ENCODE assay signal across 9 mouse cellular contexts in genomic region chr8:94704669-94704984, GRCm38 (mm10). TPM values are rescaled to one million over a fixed set of nuclear protein-coding genes. Genes with fewer than 3 reads are reported as not detected.
DNase-seq lines count a peak whose midpoint lies in the region; ATAC-seq and TF ChIP-seq lines count a peak whose summit lies in the region.
"Had no signal": no experiment of that assay in that cellular context is flagged by ENCODE, and none has a peak within 500 bp of the region (broad histone marks: within the 10 kb centered on the region; RNA-seq: fewer than 3 reads in every experiment).

No protein-coding gene starts in this region.

- peak overlapping the region; percentile 59 for H3K9ac ChIP-seq in embryonic facial prominence, embryonic 11.5 days (replicated peaks; ENCODE audit: low read length)
- H3K9ac ChIP-seq in intestine, embryonic 14.5 days (ENCODE audit: low read length) = peak overlapping the region; percentile 38; the same call in 1 of the 2 replicates
- H3K9ac ChIP-seq in neural tube, embryonic 12.5 days = peak overlapping the region; percentile 54

- no peak for ATAC-seq in embryonic facial prominence, embryonic 11.5 days (replicated peaks; ENCODE audit: insufficient number of reproducible peaks, low FRiP score, low TSS enrichment, low read depth)
- no peak for ATAC-seq in intestine, embryonic 14.5 days (replicated peaks; ENCODE audit: low FRiP score, low TSS enrichment, low read depth)
- ATAC-seq in neural tube, embryonic 12.5 days (ENCODE audit: low FRiP score, low read depth) = no peak

- no peaks in the 10 kb centered on the region for H3K4me1 ChIP-seq in embryonic facial prominence, embryonic 11.5 days (ENCODE audit: control insufficient read depth, insufficient read depth, low read length)
- no peaks in the 10 kb centered on the region for H3K4me1 ChIP-seq in intestine, embryonic 14.5 days (replicated peaks; ENCODE audit: control insufficient read depth, insufficient read depth, low read length)
- no peaks in the 10 kb centered on the region for H3K4me1 ChIP-seq in neural tube, embryonic 12.5 days

- H3K27me3 ChIP-seq in embryonic facial prominence, embryonic 11.5 days (ENCODE audit: control insufficient read depth, insufficient read depth, low read length) = no peaks in the 10 kb centered on the region
- no peaks in the 10 kb centered on the region for H3K27me3 ChIP-seq in intestine, embryonic 14.5 days (replicated peaks; ENCODE audit: control insufficient read depth, insufficient read depth, low read length)
- no peaks in the 10 kb centered on the region; the same call in 1 of the 2 replicates for H3K27me3 ChIP-seq in neural tube, embryonic 12.5 days (replicated peaks)

- H3K4me2 ChIP-seq in embryonic facial prominence, embryonic 11.5 days (ENCODE audit: low read depth, low read length) = peak overlapping the region; percentile 66
- peak overlapping the region; percentile 69 for H3K4me2 ChIP-seq in intestine, embryonic 14.5 days (ENCODE audit: low read length)
- peak overlapping the region; percentile 65 for H3K4me2 ChIP-seq in neural tube, embryonic 12.5 days (replicated peaks)

- 19% methylated on average over 9 of the region's 9 CpGs for WGBS in embryonic facial prominence, embryonic 11.5 days
- WGBS in intestine, embryonic 14.5 days = 18% methylated on average over 9 of the region's 9 CpGs
- 23% methylated on average over 9 of the region's 9 CpGs for WGBS in neural tube, embryonic 12.5 days

- no peak for TF ChIP-seq CTCF in layer of hippocampus, adult 2 months (conservative IDR thresholded peaks at IDR 0.05)

- H3K4me3 ChIP-seq in layer of hippocampus, adult 2 months = peak overlapping the region; percentile 58
- H3K4me3 ChIP-seq in embryonic facial prominence, embryonic 11.5 days (ENCODE audit: low read depth, low read length) = peak overlapping the region; percentile 50
- peak overlapping the region; percentile 37 for H3K4me3 ChIP-seq in intestine, embryonic 14.5 days (ENCODE audit: low read depth, low read length)
- peak overlapping the region; percentile 44 for H3K4me3 ChIP-seq in neural tube, embryonic 12.5 days

- no peaks in the 10 kb centered on the region for H3K9me3 ChIP-seq in embryonic facial prominence, embryonic 11.5 days (replicated peaks; ENCODE audit: control insufficient read depth, low read length)
- no peaks in the 10 kb centered on the region for H3K9me3 ChIP-seq in intestine, embryonic 14.5 days (ENCODE audit: control insufficient read depth, low read length)
- H3K9me3 ChIP-seq in neural tube, embryonic 12.5 days = no peaks in the 10 kb centered on the region

- DNase-seq in layer of hippocampus, adult 2 months (ENCODE audit: low spot score in 2 of 2) = no peak
- no peak for DNase-seq in layer of hippocampus, postnatal 10 days (ENCODE audit: low spot score in 2 of 2)
- DNase-seq in embryonic facial prominence, embryonic 11.5 days (ENCODE audit: low spot score) = no peak
- no peak for DNase-seq in intestine, embryonic 14.5 days (ENCODE audit: low spot score)
- DNase-seq in ovary, postnatal 10 days (ENCODE audit: low spot score) = no peak
- DNase-seq in embryo, embryonic 10.5 days (ENCODE audit: low spot score) = no peak
- DNase-seq in thymus, postnatal 25 days = no peak

- H3K36me3 ChIP-seq in embryonic facial prominence, embryonic 11.5 days (replicated peaks; ENCODE audit: control insufficient read depth, insufficient read depth, low read depth, low read length) = no peaks in the 10 kb centered on the region
- H3K36me3 ChIP-seq in intestine, embryonic 14.5 days (ENCODE audit: control insufficient read depth, insufficient read depth, low read length) = no peaks in the 10 kb centered on the region
- no peaks in the 10 kb centered on the region for H3K36me3 ChIP-seq in neural tube, embryonic 12.5 days

- H3K27ac ChIP-seq in layer of hippocampus, adult 2 months = peak overlapping the region; percentile 88
- H3K27ac ChIP-seq in embryonic facial prominence, embryonic 11.5 days (replicated peaks; ENCODE audit: low read depth, low read length) = no peak overlapping the region
- no peak overlapping the region for H3K27ac ChIP-seq in intestine, embryonic 14.5 days (ENCODE audit: low read depth)
- no peak overlapping the region for H3K27ac ChIP-seq in neural tube, embryonic 12.5 days

RNA-seq across cellular contexts. Expression of gene Pllp, which starts 8.5 kb away (rescaled TPM):
- 10 to 100 TPM; 37.5 to 39.8 TPM for total RNA-seq in layer of hippocampus, adult 2 months (2021)
- total RNA-seq in layer of hippocampus, postnatal 10 days (2021) = 10 to 100 TPM; 26.9 to 27.6 TPM
- 0.47 and 1.5 TPM in 2 replicates for polyA plus RNA-seq in embryonic facial prominence, embryonic 11.5 days (2014; fragmentation: Nextera tagmentation; extraction: Ambion mirVana)
- 41.0 and 45.1 TPM in 2 replicates for polyA plus RNA-seq in intestine, embryonic 14.5 days (2014; fragmentation: Nextera tagmentation; extraction: Ambion mirVana)
- 0.66 and 0.97 TPM in 2 replicates for polyA plus RNA-seq in neural tube, embryonic 12.5 days (2016; fragmentation: Nextera tagmentation; extraction: Ambion mirVana)

RNA-seq across cellular contexts. Expression of gene Arl2bp, which starts 38.2 kb away (rescaled TPM):
- 100 to 1,000 TPM; 145 to 147 TPM for total RNA-seq in layer of hippocampus, adult 2 months (2021)
- total RNA-seq in layer of hippocampus, postnatal 10 days (2021) = 100 to 1,000 TPM; 158 to 163 TPM
- 71.8 and 73.4 TPM in 2 replicates for polyA plus RNA-seq in embryonic facial prominence, embryonic 11.5 days (2014; fragmentation: Nextera tagmentation; extraction: Ambion mirVana)
- 53.5 and 61.0 TPM in 2 replicates for polyA plus RNA-seq in intestine, embryonic 14.5 days (2014; fragmentation: Nextera tagmentation; extraction: Ambion mirVana)
- polyA plus RNA-seq in neural tube, embryonic 12.5 days (2016; fragmentation: Nextera tagmentation; extraction: Ambion mirVana) = 225 and 236 TPM in 2 replicates

RNA-seq across cellular contexts. Expression of gene Ccl22, which starts 40.8 kb away (rescaled TPM):
- total RNA-seq in layer of hippocampus, adult 2 months (2021) = under 1 TPM in 1 of 2 experiments, not detected in 1; 0.37 TPM
- not detected for total RNA-seq in layer of hippocampus, postnatal 10 days (2021)
- not detected in 2 replicates for polyA plus RNA-seq in embryonic facial prominence, embryonic 11.5 days (2014; fragmentation: Nextera tagmentation; extraction: Ambion mirVana)
- not detected in 2 replicates for polyA plus RNA-seq in intestine, embryonic 14.5 days (2014; fragmentation: Nextera tagmentation; extraction: Ambion mirVana)
- polyA plus RNA-seq in neural tube, embryonic 12.5 days (2016; fragmentation: Nextera tagmentation; extraction: Ambion mirVana) = not detected in 2 replicates
- total RNA-seq: gastrocnemius, postnatal 4 days had no signal

Comparison
In these comparisons a context has a peak if more than half of its experiments do, and no peak if none do; other contexts are left out.
1. RNA of gene Pllp, which starts 8.5 kb away (polyA plus RNA-seq): 41.0 to 45.1 TPM in intestine, embryonic 14.5 days; 0.47 to 1.5 TPM in embryonic facial prominence, embryonic 11.5 days and 0.66 to 0.97 TPM in neural tube, embryonic 12.5 days; every median in the first group is over 10 times any median in the second.
2. Peak in every context shown above with its lines, with median percentiles within 50 percentile points of each other: H3K4me3 ChIP-seq, H3K4me2 ChIP-seq and H3K9ac ChIP-seq.